Mouse (Mus musculus): ENCODE data around the gene Dmkn. TPM values are rescaled to one million over a fixed set of nuclear protein-coding genes. Genes with fewer than 3 reads are reported as not detected.

Dmkn gene
- polyA plus RNA-seq (2015; fragmentation: Nextera tagmentation; extraction: Ambion mirVana) = 65.2 and 74.3 TPM in 2 replicates

DNA sequence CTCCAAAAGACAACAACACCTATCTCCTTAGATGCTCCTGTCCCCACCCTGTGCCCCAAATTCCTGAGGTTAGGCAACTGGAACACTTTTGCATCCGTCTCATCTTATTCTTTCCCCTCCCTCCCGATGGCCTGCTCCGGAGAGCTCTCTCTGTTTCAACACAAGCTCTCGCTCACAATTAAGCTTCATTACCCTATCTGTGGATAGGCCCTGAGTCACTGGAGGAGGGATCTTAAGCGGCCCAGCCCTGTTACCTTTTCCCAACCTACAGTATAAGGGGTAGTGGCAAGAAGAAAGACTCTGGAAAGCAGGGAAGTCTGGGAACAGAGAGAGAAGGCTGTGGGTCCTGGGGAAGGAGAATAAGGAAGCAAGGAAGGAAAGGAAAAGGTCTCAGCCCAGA, at the start of gene Dmkn:
TSS of gene Dmkn (plus strand) at position 301 of the 400 bp plus-strand sequence.
- no peaks in the 10 kb centered on the region for H3K4me1 ChIP-seq (ENCODE audit: insufficient read depth, low read depth, low read length)
- ATAC-seq (no peak), DNase-seq (ENCODE audit: low spot score) (no peak)
- no peak within 1 kb of the TSS for H3K4me2 ChIP-seq (replicated peaks; ENCODE audit: low read depth, low read length)
- H3K36me3 ChIP-seq (ENCODE audit: insufficient read depth, low read length) = no peaks in the 10 kb centered on the region
- no peak within 1 kb of the TSS for H3K27ac ChIP-seq (ENCODE audit: low read length)
- H3K27me3 ChIP-seq (replicated peaks; ENCODE audit: insufficient read depth, low read length) = no peaks in the 10 kb centered on the region
- no peak within 1 kb of the TSS for H3K9ac ChIP-seq (replicated peaks; ENCODE audit: low read depth)
- no peak within 1 kb of the TSS for H3K4me3 ChIP-seq (ENCODE audit: low read depth, low read length)
- no peaks in the 10 kb centered on the region for H3K9me3 ChIP-seq (ENCODE audit: low read length)
- no peak for TF ChIP-seq CTCF (IDR thresholded peaks at IDR 0.05)
- TF ChIP-seq EP300 (IDR thresholded peaks at IDR 0.05) = no peak
- 41% methylated on average over 5 of the region's 5 CpGs for WGBS

DNA sequence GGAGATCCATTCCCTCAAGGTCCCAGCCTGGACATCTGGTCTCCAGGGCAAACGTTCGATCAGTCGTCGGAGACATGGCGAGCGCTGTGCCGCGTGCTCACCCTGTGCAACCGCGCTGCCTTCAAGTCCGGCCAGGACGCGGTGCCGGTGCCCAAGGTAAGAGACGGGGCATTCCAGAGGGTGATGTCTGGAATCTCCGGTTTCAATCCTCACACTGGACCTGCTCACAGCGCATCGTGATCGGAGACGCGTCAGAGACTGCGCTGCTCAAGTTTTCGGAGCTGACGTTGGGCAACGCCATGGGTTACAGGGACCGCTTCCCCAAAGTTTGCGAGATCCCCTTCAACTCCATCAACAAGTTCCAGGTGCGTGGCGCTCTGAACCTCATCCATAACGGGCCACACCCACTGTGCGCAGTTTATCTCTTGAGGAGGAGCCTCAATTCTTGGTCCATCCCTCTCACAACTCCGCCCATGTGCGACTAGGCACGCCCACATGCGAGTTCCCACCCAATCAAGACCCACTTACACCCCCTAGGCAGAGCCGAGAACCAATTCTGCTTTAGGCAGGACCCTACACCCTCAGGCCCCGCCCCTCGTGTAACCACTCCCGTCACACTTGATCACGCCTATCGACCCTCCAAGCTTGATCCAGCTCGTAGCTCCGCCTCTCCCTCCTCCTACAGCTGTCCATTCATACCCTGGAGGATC, 46.4 kb upstream of the Dmkn start:
- Histone ChIP-seq H3K27me3 (replicated peaks; ENCODE audit: insufficient read depth, low read length) (no peaks in the 10 kb centered on the region), H3K27ac (ENCODE audit: low read length) (no peak overlapping the region), H3K4me1 (ENCODE audit: insufficient read depth, low read depth, low read length) (no peaks in the 10 kb centered on the region), H3K9ac (replicated peaks; ENCODE audit: low read depth) (no peak overlapping the region), H3K4me3 (ENCODE audit: low read depth, low read length) (0 out of 2 replicates have a peak overlapping the region, but pooled peaks have one; percentile 3), H3K9me3 (ENCODE audit: low read length) (no peaks in the 10 kb centered on the region), H3K4me2 (replicated peaks; ENCODE audit: low read depth, low read length) (peak overlapping the region; percentile 44), H3K36me3 (ENCODE audit: insufficient read depth, low read length) (no peaks in the 10 kb centered on the region)
- TF ChIP-seq CTCF (IDR thresholded peaks at IDR 0.05) (no peak), EP300 (IDR thresholded peaks at IDR 0.05) (no peak)
- peak; percentile 92 for ATAC-seq
- DNase-seq (ENCODE audit: low spot score) = peak; percentile 78
- WGBS = 3% methylated on average over 43 of the region's 43 CpGs

DNA sequence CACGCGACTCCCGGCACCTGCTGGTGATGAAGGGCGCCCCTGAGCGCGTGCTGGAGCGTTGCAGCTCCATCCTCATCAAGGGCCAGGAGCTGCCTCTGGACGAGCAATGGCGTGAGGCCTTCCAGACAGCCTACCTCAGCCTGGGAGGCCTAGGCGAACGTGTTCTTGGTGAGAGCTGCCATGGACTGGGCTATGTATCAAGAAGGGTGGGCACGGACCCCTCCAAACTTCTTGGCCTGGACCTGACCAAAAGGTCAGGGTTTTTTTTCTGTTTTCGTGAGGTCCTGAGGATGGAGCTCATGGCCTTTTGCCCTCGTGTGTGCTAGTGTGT, 45.9 kb upstream of the Dmkn start:
- H3K9me3 ChIP-seq (ENCODE audit: low read length) = no peaks in the 10 kb centered on the region
- 11% methylated on average over 14 of the region's 14 CpGs for WGBS
- H3K4me3 ChIP-seq (ENCODE audit: low read depth, low read length) = 0 out of 2 replicates have a peak overlapping the region, but pooled peaks have one; percentile 3
- ATAC-seq (no peak), DNase-seq (ENCODE audit: low spot score) (no peak)
- H3K9ac ChIP-seq (replicated peaks; ENCODE audit: low read depth) = no peak overlapping the region
- no peaks in the 10 kb centered on the region for H3K36me3 ChIP-seq (ENCODE audit: insufficient read depth, low read length)
- no peaks in the 10 kb centered on the region for H3K4me1 ChIP-seq (ENCODE audit: insufficient read depth, low read depth, low read length)
- H3K27me3 ChIP-seq (replicated peaks; ENCODE audit: insufficient read depth, low read length) = no peaks in the 10 kb centered on the region
- H3K4me2 ChIP-seq (replicated peaks; ENCODE audit: low read depth, low read length) = peak overlapping the region; percentile 44
- TF ChIP-seq CTCF (IDR thresholded peaks at IDR 0.05) (peak; percentile 27), EP300 (IDR thresholded peaks at IDR 0.05) (no peak)
- no peak overlapping the region for H3K27ac ChIP-seq (ENCODE audit: low read length)

DNA sequence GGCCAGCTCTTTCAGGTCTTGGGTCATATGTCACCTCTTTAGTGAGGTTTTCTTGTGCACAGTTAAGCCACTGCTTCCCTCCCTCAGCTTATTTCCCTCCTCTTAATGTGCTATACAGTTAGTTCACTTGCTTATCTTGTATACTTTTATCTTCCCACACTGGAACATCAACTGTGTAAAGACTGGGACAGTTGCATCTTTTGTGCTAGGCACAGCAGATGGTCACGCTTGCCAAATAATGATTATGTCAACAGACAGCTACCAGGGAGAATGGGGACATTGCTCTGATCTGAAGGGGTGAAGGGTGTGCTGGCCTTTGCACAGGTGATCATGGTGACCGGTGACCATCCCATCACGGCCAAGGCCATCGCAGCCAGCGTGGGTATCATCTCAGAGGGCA, 43.9 kb upstream of the Dmkn start:
- H3K4me3 ChIP-seq (ENCODE audit: low read depth, low read length) = no peak overlapping the region
- no peaks in the 10 kb centered on the region for H3K27me3 ChIP-seq (replicated peaks; ENCODE audit: insufficient read depth, low read length)
- ATAC-seq (no peak), DNase-seq (ENCODE audit: low spot score) (no peak)
- no peak overlapping the region for H3K27ac ChIP-seq (ENCODE audit: low read length)
- no peaks in the 10 kb centered on the region for H3K36me3 ChIP-seq (ENCODE audit: insufficient read depth, low read length)
- WGBS = 92% methylated on average over 5 of the region's 5 CpGs
- H3K4me2 ChIP-seq (replicated peaks; ENCODE audit: low read depth, low read length) = no peak overlapping the region
- no peaks in the 10 kb centered on the region for H3K4me1 ChIP-seq (ENCODE audit: insufficient read depth, low read depth, low read length)
- TF ChIP-seq EP300 (IDR thresholded peaks at IDR 0.05) (no peak), CTCF (IDR thresholded peaks at IDR 0.05) (no peak)
- no peak overlapping the region for H3K9ac ChIP-seq (replicated peaks; ENCODE audit: low read depth)
- no peaks in the 10 kb centered on the region for H3K9me3 ChIP-seq (ENCODE audit: low read length)

GRCm38 (mm10) chr7:30721286-30721685, 42.3 kb upstream of the Dmkn start:
- Histone ChIP-seq H3K9ac (replicated peaks; ENCODE audit: low read depth) (no peak overlapping the region), H3K4me1 (ENCODE audit: insufficient read depth, low read depth, low read length) (no peaks in the 10 kb centered on the region), H3K27me3 (replicated peaks; ENCODE audit: insufficient read depth, low read length) (no peaks in the 10 kb centered on the region), H3K27ac (ENCODE audit: low read length) (no peak overlapping the region), H3K4me3 (ENCODE audit: low read depth, low read length) (no peak overlapping the region), H3K4me2 (replicated peaks; ENCODE audit: low read depth, low read length) (no peak overlapping the region), H3K9me3 (ENCODE audit: low read length) (no peaks in the 10 kb centered on the region), H3K36me3 (ENCODE audit: insufficient read depth, low read length) (no peaks in the 10 kb centered on the region)
- TF ChIP-seq CTCF (IDR thresholded peaks at IDR 0.05) (no peak), EP300 (IDR thresholded peaks at IDR 0.05) (no peak)
- ATAC-seq = no peak
- WGBS = 88% methylated on average over 7 of the region's 7 CpGs
- no peak for DNase-seq (ENCODE audit: low spot score)

- TF ChIP-seq CTCF (IDR thresholded peaks at IDR 0.05) = no peak
- no peak for TF ChIP-seq EP300 (IDR thresholded peaks at IDR 0.05)
- no peaks in the 10 kb centered on the region for H3K27me3 ChIP-seq (replicated peaks; ENCODE audit: insufficient read depth, low read length)
- H3K27ac ChIP-seq (ENCODE audit: low read length) = no peak overlapping the region
- H3K4me1 ChIP-seq (ENCODE audit: insufficient read depth, low read depth, low read length) = peaks cover 6% of the 10 kb centered on the region; the same call in 1 of the 2 replicates
- DNase-seq (ENCODE audit: low spot score) = no peak
- no peak overlapping the region for H3K9ac ChIP-seq (replicated peaks; ENCODE audit: low read depth)
- H3K9me3 ChIP-seq (ENCODE audit: low read length) = no peaks in the 10 kb centered on the region
- no peak overlapping the region for H3K4me2 ChIP-seq (replicated peaks; ENCODE audit: low read depth, low read length)
- WGBS = 50% methylated on average over 6 of the region's 6 CpGs
- H3K4me3 ChIP-seq (ENCODE audit: low read depth, low read length) = no peak overlapping the region
- ATAC-seq = no peak
- no peaks in the 10 kb centered on the region for H3K36me3 ChIP-seq (ENCODE audit: insufficient read depth, low read length)
These were observed 40.1 kb upstream of the Dmkn start for GRCm38 (mm10) chr7:30723274-30723953.
